Mouse (Mus musculus): ENCODE data around the gene Lima1. TPM values are rescaled to one million over a fixed set of nuclear protein-coding genes. Genes with fewer than 3 reads are reported as not detected.
"Not testable (repeated sequence)": the region's sequence is repeated elsewhere in the genome, so short reads cannot be mapped to it uniquely, and the experiment has no call there.

Lima1 gene
- polyA plus RNA-seq, 1 experiment: 140 TPM

- no peaks in the 10 kb centered on the region for H3K36me3 ChIP-seq (ENCODE audit: control insufficient read depth, insufficient read depth)
- H3K79me2 ChIP-seq (ENCODE audit: control insufficient read depth, insufficient read depth): no peaks in the 10 kb centered on the region
- H3K4me3 ChIP-seq: no peak overlapping the region
- no peak overlapping the region for H3ac ChIP-seq (ENCODE audit: control insufficient read depth, insufficient read length)
- TF ChIP-seq MYOG (IDR thresholded peaks at IDR 0.05; ENCODE audit: control insufficient read depth in 1 of 3, insufficient read depth in 1 of 3, insufficient read length in 2 of 3, low read depth in 2 of 3) (peak; percentile 54 to 85 (median 83)), USF1 (IDR thresholded peaks at IDR 0.05; ENCODE audit: low read depth) (no peak), REST (IDR thresholded peaks at IDR 0.05; ENCODE audit: insufficient read depth, insufficient read length) (no peak), MAX (IDR thresholded peaks at IDR 0.05; ENCODE audit: low read depth) (no peak), CEBPB (IDR thresholded peaks at IDR 0.05; ENCODE audit: insufficient read depth, poor library complexity, severe bottlenecking) (no peak), TCF12 (IDR thresholded peaks at IDR 0.05; ENCODE audit: insufficient read depth, poor library complexity, severe bottlenecking) (peak; percentile 88), POLR2A (IDR thresholded peaks at IDR 0.05; ENCODE audit: insufficient read length, low read depth) (no peak), SRF (IDR thresholded peaks at IDR 0.05; ENCODE audit: control insufficient read depth, insufficient read length, low read depth) (no peak), E2F4 (IDR thresholded peaks at IDR 0.05; ENCODE audit: insufficient read depth) (no peak), POLR2AphosphoS2 (IDR thresholded peaks at IDR 0.05; ENCODE audit: insufficient read length, low read depth) (no peak), TCF3 (IDR thresholded peaks at IDR 0.05; ENCODE audit: insufficient read length, low read depth) (peak; percentile 25), MYOD1 (IDR thresholded peaks at IDR 0.05; ENCODE audit: control insufficient read depth in 1 of 3, insufficient read length in 2 of 3, low read depth in 2 of 3) (peak; percentile 36 to 93 (median 82))
- H3K4me2 ChIP-seq (ENCODE audit: low read depth): peak overlapping the region; percentile 50
- no peaks in the 10 kb centered on the region for H3K27me3 ChIP-seq (ENCODE audit: control insufficient read depth, insufficient read depth, insufficient read length)
These were observed 15.4 kb upstream of the Lima1 start for GRCm38 (mm10) chr15:99890412-99891236.

DNA sequence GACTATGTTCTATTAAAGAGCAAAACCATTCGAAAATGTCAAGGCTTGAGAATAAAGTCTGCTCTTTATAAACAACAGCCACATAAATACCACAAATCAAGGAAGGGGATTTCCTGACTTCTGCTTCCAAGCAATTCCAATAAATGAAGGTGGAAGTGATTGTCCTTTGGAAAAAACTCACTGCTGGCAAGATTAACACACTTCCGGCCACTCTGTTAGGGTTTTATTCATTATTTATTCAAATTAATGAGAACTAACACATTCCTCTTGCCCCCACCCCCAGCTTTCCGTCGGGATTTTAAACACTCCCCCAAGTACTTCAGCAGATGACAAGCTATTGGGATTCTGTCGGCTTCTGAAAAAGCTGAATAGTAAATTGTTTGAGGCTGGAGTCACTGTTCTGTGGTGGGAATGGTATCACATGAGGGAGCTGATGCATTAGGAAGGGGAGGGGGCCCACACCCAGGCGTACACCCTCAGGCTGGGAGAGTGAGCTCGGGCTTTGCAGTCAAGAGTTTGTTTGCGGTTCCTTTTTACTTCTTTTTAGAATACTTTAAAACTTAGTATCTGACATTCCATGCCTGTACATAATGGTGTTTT lies 14.1 kb upstream of the Lima1 start:
- Histone ChIP-seq H3ac (ENCODE audit: control insufficient read depth, insufficient read length) (no peak overlapping the region), H3K4me2 (ENCODE audit: low read depth) (peak overlapping the region; percentile 22), H3K27me3 (ENCODE audit: control insufficient read depth, insufficient read depth, insufficient read length) (no peaks in the 10 kb centered on the region), H3K79me2 (ENCODE audit: control insufficient read depth, insufficient read depth) (no peaks in the 10 kb centered on the region), H3K4me3 (no peak overlapping the region), H3K36me3 (ENCODE audit: control insufficient read depth, insufficient read depth) (no peaks in the 10 kb centered on the region)
- TF ChIP-seq MAX (IDR thresholded peaks at IDR 0.05; ENCODE audit: low read depth) (no peak), MYOG (IDR thresholded peaks at IDR 0.05; ENCODE audit: control insufficient read depth in 1 of 3, insufficient read depth in 1 of 3, insufficient read length in 2 of 3, low read depth in 2 of 3) (peak in 1 of 3 experiments; percentile 27)

GRCm38 (mm10) chr15:99887130-99887529 lies 11.9 kb upstream of the Lima1 start:
- not testable (repeated sequence) for H3ac ChIP-seq (ENCODE audit: control insufficient read depth, insufficient read length); H3K79me2 ChIP-seq (ENCODE audit: control insufficient read depth, insufficient read depth); H3K4me3 ChIP-seq; H3K4me2 ChIP-seq (ENCODE audit: low read depth); H3K27me3 ChIP-seq (ENCODE audit: control insufficient read depth, insufficient read depth, insufficient read length); H3K36me3 ChIP-seq (ENCODE audit: control insufficient read depth, insufficient read depth)

GRCm38 (mm10) chr15:99884038-99884437 lies 8.8 kb upstream of the Lima1 start:
- Histone ChIP-seq H3ac (ENCODE audit: control insufficient read depth, insufficient read length) (no peak overlapping the region), H3K27me3 (ENCODE audit: control insufficient read depth, insufficient read depth, insufficient read length) (no peaks in the 10 kb centered on the region), H3K4me3 (no peak overlapping the region), H3K4me2 (ENCODE audit: low read depth) (no peak overlapping the region), H3K36me3 (ENCODE audit: control insufficient read depth, insufficient read depth) (no peaks in the 10 kb centered on the region), H3K79me2 (ENCODE audit: control insufficient read depth, insufficient read depth) (no peaks in the 10 kb centered on the region)
- no peak for TF ChIP-seq MYOG (IDR thresholded peaks at IDR 0.05; ENCODE audit: control insufficient read depth in 1 of 3, insufficient read depth in 1 of 3, insufficient read length in 2 of 3, low read depth in 2 of 3)
- no peak for TF ChIP-seq POLR2AphosphoS2 (IDR thresholded peaks at IDR 0.05; ENCODE audit: insufficient read length, low read depth)
- no peak for TF ChIP-seq SRF (IDR thresholded peaks at IDR 0.05; ENCODE audit: control insufficient read depth, insufficient read length, low read depth)
- TF ChIP-seq TCF12 (IDR thresholded peaks at IDR 0.05; ENCODE audit: insufficient read depth, poor library complexity, severe bottlenecking): no peak
- no peak for TF ChIP-seq E2F4 (IDR thresholded peaks at IDR 0.05; ENCODE audit: insufficient read depth)
- TF ChIP-seq REST (IDR thresholded peaks at IDR 0.05; ENCODE audit: insufficient read depth, insufficient read length): no peak
- no peak for TF ChIP-seq MYOD1 (IDR thresholded peaks at IDR 0.05; ENCODE audit: control insufficient read depth in 1 of 3, insufficient read length in 2 of 3, low read depth in 2 of 3)
- no peak for TF ChIP-seq CEBPB (IDR thresholded peaks at IDR 0.05; ENCODE audit: insufficient read depth, poor library complexity, severe bottlenecking)
- TF ChIP-seq MAX (IDR thresholded peaks at IDR 0.05; ENCODE audit: low read depth): no peak
- TF ChIP-seq USF1 (IDR thresholded peaks at IDR 0.05; ENCODE audit: low read depth): no peak
- no peak for TF ChIP-seq TCF3 (IDR thresholded peaks at IDR 0.05; ENCODE audit: insufficient read length, low read depth)
- TF ChIP-seq POLR2A (IDR thresholded peaks at IDR 0.05; ENCODE audit: insufficient read length, low read depth): no peak

GRCm38 (mm10) chr15:99878541-99878940 lies 3.3 kb upstream of the Lima1 start:
- no peak overlapping the region for H3K4me2 ChIP-seq (ENCODE audit: low read depth)
- H3K79me2 ChIP-seq (ENCODE audit: control insufficient read depth, insufficient read depth): no peaks in the 10 kb centered on the region
- no peak overlapping the region for H3K4me3 ChIP-seq
- TF ChIP-seq USF1 (IDR thresholded peaks at IDR 0.05; ENCODE audit: low read depth): no peak
- TF ChIP-seq MAX (IDR thresholded peaks at IDR 0.05; ENCODE audit: low read depth): no peak
- TF ChIP-seq SRF (IDR thresholded peaks at IDR 0.05; ENCODE audit: control insufficient read depth, insufficient read length, low read depth): no peak
- TF ChIP-seq MYOG (IDR thresholded peaks at IDR 0.05; ENCODE audit: control insufficient read depth in 1 of 3, insufficient read depth in 1 of 3, insufficient read length in 2 of 3, low read depth in 2 of 3): no peak
- TF ChIP-seq POLR2AphosphoS2 (IDR thresholded peaks at IDR 0.05; ENCODE audit: insufficient read length, low read depth): no peak
- no peak for TF ChIP-seq TCF12 (IDR thresholded peaks at IDR 0.05; ENCODE audit: insufficient read depth, poor library complexity, severe bottlenecking)
- TF ChIP-seq POLR2A (IDR thresholded peaks at IDR 0.05; ENCODE audit: insufficient read length, low read depth): no peak
- TF ChIP-seq TCF3 (IDR thresholded peaks at IDR 0.05; ENCODE audit: insufficient read length, low read depth): no peak
- TF ChIP-seq CEBPB (IDR thresholded peaks at IDR 0.05; ENCODE audit: insufficient read depth, poor library complexity, severe bottlenecking): no peak
- no peak for TF ChIP-seq E2F4 (IDR thresholded peaks at IDR 0.05; ENCODE audit: insufficient read depth)
- TF ChIP-seq REST (IDR thresholded peaks at IDR 0.05; ENCODE audit: insufficient read depth, insufficient read length): no peak
- no peak for TF ChIP-seq MYOD1 (IDR thresholded peaks at IDR 0.05; ENCODE audit: control insufficient read depth in 1 of 3, insufficient read length in 2 of 3, low read depth in 2 of 3)
- no peaks in the 10 kb centered on the region for H3K27me3 ChIP-seq (ENCODE audit: control insufficient read depth, insufficient read depth, insufficient read length)
- no peaks in the 10 kb centered on the region for H3K36me3 ChIP-seq (ENCODE audit: control insufficient read depth, insufficient read depth)
- H3ac ChIP-seq (ENCODE audit: control insufficient read depth, insufficient read length): no peak overlapping the region
